Mouse (Mus musculus): ENCODE results near the gene Ptrh1.
A peak's percentile ranks its signal among the peaks of the same experiment; 100 is the strongest.

Gene Ptrh1

DNA sequence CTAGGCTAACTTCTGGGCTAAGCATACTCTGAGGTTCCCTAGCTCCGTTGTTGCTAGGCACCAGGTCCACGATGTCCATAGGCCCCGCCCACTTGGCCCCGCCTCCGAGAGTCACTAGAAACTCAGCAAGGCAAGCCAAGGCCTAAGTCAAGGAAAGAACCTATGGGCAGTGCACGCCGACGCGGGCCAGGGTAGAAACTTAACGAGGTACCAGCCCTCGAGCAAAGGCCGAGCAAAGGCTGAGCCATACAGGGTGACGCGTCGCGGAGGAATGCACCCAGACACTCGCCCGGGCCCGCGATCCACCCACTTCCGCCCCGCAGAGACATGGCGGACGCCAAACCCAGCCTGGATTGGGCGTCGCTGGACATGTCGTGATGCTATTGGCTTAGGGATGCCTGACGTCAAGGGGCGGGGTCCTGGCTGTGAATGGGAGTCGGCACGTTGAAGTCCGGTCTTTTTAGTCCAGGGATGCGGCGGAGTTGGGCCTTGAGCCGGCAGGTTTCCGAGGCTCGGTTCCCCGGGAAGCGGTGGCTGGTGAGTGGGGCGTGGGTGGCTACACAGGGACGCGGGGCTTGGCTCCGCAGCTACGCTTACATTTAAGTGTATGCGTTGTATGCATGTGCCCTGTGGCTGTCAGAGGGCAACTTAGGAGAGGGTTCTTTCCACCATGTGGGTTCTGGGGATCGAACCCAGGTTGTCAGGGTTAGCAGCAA lies at the start of gene Ptrh1, which contains the start of gene Ttc16:
Ptrh1 (plus strand) TSS at position 428 of the 716 bp plus-strand sequence.
Ttc16 (minus strand) TSS at position 275 of the 716 bp plus-strand sequence.
- peak; percentile 94 for DNase-seq (ENCODE audit: low spot score)

DNA sequence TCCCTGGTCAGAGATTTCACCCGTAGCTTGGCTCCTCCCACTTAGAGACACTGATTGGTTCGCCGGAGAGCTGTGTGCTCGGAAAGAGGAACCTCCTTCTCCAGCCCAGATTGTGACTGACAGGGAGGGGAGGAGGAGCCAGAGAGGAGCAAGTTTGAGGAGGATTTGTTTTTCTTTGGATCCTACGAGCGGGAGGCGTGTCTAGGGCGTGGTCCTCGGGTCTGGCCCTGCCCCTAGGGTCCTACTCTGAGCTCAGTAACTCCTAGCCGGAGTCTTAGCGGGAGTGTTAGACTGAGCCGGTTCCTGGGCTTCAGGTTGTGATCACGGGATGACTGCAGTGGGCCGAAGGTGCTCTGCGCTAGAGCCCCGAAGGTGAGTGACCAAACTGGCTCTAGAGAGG lies 48.2 kb upstream of the Ptrh1 start:
- DNase-seq (ENCODE audit: low spot score): peak; percentile 40

- no peak for DNase-seq (ENCODE audit: low spot score)
Measured at GRCm38 (mm10) chr2:32728463-32728862, 47.1 kb upstream of the Ptrh1 start.

GRCm38 (mm10) chr2:32729547-32729946 lies 46.0 kb upstream of the Ptrh1 start:
- no peak for DNase-seq (ENCODE audit: low spot score)

DNA sequence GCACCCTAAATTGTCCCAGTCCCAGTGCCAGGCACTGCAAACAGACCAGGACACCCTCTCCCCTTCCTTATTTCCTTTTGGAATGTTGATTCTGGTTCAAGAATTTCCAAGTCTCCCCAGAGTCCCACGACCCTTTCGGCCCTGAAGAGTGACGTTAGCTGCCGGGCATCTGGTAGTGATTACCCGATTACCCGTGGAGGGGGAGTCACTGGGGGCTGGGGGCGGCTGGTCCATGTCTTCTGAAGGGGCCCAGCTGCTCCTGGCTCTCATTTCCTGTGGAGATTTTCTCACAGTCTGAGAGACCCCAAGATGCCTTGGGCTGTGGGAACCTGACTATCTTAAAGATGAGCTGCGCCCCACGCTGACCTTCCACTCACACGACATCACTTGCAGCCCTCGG lies 44.7 kb upstream of the Ptrh1 start:
- no peak for DNase-seq (ENCODE audit: low spot score)

GRCm38 (mm10) chr2:32731911-32732310 lies 43.7 kb upstream of the Ptrh1 start:
- DNase-seq (ENCODE audit: low spot score): no peak

DNA sequence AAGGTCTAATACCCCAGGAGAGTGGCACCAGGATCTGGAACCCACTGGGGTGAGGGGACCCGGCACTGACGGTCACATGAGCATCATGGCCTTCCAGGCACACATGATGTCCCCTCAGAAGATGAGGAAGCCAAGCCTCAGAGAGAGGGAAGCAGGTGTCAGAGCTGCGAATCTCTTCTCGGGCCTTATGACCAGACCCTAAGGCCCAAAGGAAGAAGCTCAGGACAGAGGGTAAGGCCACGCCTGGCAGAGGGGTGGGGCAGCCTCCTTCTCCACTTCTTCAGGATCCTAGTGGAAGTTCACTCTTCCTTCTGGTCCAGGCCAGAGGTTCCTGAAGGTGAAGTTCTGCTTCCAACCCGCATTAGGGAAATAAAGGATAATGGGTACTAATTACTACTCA lies 42.9 kb upstream of the Ptrh1 start:
- no peak for DNase-seq (ENCODE audit: low spot score)

- DNase-seq (ENCODE audit: low spot score): no peak
Measured at GRCm38 (mm10) chr2:32734480-32734879, 41.1 kb upstream of the Ptrh1 start.

DNA sequence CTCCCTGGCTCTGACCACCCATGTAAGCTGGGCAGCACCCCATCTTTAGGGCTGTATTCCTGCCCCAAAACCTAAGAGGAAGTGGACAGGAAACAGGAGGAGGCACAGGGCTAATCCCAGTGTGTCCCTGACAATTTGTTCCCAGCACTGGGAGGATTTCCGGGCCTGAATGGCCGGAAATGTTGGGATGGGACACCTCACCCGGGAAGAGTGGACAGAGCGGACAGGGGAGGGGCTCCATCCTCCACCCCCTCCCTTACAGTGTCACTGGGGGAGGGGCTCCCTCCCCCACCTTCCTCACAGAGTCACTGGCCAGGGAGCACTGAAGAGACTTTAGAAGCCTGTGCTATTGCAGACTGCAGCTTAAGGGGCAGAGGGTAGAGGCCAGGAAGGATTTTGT lies 40.7 kb upstream of the Ptrh1 start:
- DNase-seq (ENCODE audit: low spot score): no peak

DNA sequence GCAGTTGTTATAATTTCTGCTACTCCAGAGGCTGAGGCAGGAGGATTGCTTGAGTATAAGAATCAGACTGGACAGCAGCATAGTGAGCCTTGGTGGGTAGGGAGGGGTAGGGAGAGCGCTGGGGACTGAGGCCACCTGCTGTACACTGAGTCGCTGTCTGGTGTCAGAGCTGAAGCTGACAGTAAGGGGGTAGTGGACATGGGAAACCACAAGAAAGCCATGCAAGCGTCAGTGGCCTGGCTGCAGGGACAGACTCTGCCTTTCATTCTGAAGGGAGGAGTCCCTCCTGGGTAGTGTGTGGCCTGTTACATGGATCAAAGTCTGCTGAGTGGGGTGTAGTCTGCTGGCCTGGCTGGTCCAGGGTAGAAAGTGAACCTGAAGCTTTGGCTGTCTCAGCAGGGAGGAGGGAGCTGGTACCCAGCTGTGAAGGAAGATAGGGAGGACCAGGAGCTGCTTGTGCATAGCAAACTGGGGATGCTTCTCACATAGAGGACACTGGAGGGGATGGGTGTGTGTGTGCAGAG lies 39.2 kb upstream of the Ptrh1 start:
- DNase-seq (ENCODE audit: low spot score): no peak

DNA sequence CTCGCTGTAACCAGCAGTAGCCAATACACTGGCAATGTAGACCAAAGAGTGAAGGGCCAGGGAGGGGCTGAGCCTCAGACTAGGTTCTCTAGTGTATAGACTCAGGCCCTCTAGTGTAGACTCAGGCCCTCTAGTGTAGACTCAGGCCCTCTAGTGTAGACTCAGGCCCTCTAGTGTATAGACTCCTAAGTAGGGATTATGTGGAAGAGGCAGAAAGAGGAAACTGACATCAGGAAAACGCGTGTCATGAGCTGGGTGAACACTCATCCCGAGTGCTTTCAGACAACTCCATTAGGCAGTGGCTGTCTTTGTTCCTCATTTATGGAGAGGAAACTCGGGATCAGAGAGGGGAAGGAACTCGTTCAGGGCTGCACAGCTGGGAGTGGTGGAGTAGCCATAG lies 38.6 kb upstream of the Ptrh1 start:
- DNase-seq (ENCODE audit: low spot score): no peak

DNA sequence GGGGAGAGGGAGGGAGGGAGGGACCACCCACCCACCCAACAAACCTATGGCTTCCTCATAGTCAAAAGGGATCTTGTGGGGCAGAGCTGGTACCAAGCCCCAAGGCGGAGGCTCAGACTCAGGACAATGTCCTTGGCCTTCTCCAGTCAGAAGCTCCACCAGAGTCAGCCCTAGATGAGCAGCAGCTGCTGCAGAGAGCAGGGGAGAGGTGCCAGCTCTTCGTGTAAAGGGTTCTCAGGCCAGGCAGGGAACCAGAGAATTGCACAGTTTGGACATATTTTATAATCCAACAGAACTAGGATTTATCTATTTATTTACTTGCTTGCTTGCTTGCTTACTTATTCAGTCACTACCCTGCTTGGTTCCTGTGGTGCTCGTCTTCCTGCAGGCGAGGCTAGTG lies 36.3 kb upstream of the Ptrh1 start:
- DNase-seq (ENCODE audit: low spot score): no peak

GRCm38 (mm10) chr2:32740916-32741272 lies 34.7 kb upstream of the Ptrh1 start, which contains the start of gene 6330409D20Rik:
6330409D20Rik (minus strand) TSS chr2:32741016.
- no peak for DNase-seq (ENCODE audit: low spot score)

DNA sequence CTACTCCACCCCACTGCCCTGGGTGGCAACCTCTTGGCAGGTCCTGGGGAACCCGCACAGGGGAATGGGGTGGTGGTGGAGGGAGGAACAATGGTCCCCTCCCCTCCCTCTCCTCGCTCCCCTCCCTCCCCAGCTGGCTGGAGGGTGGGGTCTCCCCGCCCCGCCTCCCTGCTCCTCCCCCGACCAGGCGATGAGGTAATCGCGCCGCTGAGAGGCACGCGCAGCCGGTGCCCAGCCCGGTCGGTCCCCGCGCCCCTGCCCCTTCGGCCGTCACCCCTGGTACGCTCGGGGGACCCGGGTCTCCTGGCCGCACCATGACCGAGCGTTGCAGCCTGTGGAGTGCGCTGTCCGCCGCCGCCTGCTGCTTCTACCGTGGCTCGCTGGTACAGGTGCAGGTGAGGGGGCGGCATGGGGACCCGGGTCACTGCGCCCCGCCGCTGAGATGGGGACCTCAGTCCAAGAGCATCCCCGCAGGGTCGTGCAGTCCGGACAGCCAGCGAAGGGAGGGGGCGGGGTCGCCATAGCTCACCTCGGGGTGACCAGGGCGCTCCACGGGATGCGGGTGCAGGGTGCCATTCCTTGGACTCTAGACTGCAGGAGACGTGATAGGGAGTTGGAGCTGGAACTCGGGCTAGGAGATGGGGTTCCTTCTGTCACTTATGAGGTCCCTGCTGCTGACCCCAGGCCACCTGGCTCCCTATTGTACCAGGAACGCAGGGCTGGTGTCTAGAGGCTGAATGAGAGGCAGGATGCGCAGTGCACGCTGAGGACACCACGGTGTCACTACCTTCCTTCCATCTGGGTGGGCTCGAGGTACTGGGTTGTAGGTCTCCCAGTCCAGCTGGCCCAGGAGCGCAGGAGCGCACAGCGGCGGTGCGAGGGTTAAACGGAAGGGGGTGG lies 34.1 kb upstream of the Ptrh1 start:
- DNase-seq (ENCODE audit: low spot score): no peak

GRCm38 (mm10) chr2:32742173-32742531 lies 33.4 kb upstream of the Ptrh1 start:
- no peak for DNase-seq (ENCODE audit: low spot score)

- no peak for DNase-seq (ENCODE audit: low spot score)
Measured at GRCm38 (mm10) chr2:32744272-32744982, 31.2 kb upstream of the Ptrh1 start.

DNA sequence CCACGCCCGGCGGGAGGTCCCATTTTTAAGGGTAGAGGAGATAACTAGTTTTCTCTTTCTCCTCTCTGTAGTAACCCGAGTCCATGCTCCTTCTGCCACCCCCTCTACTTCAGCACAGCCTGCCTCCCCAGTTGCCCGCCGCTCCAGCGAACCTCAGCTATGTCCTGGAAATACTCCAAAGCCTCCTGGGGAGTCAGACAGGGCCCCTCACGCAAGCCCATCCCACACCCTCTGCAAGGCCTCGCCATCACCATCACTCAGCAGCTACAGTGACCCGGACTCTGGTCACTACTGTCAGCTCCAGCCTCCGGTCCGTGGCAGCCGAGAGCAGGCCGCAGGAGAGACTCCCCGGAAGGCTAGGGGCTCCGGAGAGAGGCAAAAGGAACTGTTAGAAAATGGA lies 26.5 kb upstream of the Ptrh1 start:
- DNase-seq (ENCODE audit: low spot score): no peak

DNA sequence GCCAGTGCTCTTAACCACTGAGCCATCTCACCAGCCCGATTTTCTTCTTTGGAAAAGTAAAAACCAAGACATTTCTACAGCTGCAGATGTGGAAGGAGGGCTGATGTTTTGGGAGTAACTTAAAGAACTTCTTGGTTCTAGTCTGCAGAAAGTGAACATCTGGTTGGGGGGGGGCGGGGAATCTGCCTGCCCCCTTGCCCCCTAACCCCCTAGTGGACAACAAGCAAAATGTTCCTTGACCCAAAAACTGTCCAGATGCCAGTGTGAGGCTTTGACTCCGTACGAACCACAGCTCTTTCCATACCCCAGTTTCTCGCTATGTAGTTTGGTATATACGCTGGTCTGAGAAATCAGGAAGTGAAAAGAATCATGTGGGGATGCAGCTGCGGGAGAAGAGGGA lies 25.4 kb upstream of the Ptrh1 start:
- DNase-seq (ENCODE audit: low spot score): no peak

GRCm38 (mm10) chr2:32750887-32751664 lies 24.5 kb upstream of the Ptrh1 start:
- no peak for DNase-seq (ENCODE audit: low spot score)

DNA sequence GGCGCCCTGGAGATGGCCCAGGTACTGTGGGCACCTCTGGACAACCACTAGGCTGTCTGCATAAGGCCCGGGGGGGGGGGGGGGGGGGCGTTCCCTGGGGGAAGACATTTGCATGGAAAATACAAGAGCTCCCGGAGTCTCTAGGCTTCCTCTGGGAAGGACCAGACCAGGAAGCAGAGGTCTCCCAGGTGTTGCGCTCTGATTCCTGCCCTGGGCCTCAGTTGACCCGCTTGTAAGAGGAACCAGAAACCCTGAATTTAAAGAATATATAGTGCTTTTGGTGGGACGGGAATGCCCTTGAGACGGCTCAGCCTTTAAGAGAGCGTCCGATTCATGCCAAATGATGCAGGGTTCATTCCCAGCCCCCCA lies 23.9 kb upstream of the Ptrh1 start:
- DNase-seq (ENCODE audit: low spot score): no peak

DNA sequence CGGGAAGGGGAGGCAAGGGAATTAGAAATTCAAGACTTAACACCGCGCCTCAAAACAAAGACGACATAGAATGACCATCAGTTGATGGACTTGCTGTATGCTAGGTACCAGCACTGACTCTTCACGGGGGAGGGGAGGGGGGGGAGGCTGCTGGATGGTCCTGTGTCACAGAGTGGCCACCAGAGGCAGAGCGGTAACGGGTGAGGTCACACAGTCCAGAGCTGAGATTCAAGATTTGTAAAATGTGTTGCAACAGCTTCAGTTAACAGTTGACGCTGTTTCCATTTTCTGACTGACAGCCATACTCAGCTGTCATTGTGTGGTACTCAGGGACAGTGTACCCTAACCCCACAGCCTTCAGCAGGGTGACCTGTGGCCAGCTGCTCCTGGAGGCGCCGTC lies 23.4 kb upstream of the Ptrh1 start:
- DNase-seq (ENCODE audit: low spot score): no peak

DNA sequence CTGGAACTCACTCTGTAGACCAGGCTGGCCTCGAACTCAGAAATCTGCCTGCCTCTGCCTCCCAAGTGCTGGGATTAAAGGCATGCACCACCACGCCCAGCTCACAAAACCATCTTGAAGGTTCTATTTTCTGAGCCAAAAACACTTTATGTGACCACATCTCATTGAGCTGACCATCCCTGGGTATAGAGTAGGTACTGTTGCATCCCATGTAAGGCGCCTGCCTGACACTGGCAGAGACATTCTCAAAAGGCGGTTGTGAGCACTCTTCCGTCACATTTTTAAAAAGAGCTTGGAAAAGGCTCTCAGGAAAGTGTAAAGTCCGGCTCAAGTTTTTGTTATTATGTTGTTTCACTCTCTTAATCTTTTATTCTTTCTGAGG lies 18.9 kb upstream of the Ptrh1 start:
- no peak for DNase-seq (ENCODE audit: low spot score)

All from spleen, adult 12 weeks (tissue).